Mouse (Mus musculus): Measurements from ENCODE around the gene 4930415L06Rik.

Gene 4930415L06Rik

DNA sequence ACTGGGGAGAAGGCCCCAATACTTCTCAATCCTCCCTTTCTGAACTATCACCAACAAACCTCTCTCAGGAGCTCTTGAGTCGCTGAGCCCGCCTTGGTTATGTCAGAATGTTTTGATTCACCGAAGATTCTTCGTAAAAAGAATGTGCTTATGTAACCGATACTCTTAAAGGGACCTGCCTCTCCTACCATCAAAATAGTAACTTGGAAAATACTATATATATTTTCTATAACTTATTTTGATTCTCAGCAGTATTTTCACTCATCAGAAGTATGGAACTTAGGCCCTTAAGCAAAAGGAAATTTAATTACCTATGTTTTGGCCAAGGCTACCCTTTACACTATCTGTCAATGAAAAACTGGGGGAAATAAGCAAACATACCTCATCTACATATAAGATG lies at the start of gene 4930415L06Rik:
TSS of gene 4930415L06Rik (minus strand) at position 101 of the 400 bp plus-strand sequence.
- no peak for DNase-seq (ENCODE audit: low read depth)

DNA sequence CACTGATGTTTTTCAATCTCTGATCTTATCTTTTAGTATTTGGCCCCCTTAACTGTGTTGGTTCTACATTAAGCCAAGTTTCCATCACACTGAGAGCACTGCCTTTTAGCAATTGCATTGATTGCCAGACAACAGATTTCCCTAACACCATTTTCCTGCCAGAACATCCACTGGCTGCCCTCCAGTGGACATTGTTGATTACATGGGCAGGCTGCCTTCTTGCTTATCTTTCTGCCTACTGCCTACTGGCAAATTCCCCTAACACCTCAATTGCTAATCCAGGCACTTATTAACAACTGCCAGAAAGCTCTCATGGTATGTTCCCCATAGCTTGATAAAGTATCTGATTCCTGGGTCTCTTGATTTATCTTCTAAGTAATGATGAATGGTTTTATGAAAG lies 46.0 kb upstream of the 4930415L06Rik start:
- no peak for DNase-seq (ENCODE audit: low read depth)

DNA sequence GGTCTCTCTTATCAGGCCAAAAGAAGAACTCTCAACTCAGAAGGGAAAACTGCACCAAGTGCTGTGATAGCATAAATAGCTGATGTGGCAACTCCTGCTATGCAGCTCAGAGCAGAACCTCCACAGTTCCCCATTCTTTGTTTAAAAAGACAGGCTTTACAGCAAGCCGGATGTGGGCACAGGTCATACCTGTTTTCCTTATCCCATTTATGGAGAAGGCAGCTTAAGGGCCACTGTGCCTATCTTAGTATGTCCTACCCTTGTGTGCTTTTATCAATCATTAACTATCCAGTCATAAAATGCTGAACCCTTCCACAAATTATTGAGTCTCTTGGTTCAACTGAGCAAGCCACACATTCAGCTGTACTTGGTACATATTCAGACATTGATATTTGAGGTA lies 27.8 kb downstream of the 4930415L06Rik start:
- no peak for DNase-seq (ENCODE audit: low read depth)
